Mouse (Mus musculus): Measurements from ENCODE around the gene Clip2.

Gene Clip2

DNA sequence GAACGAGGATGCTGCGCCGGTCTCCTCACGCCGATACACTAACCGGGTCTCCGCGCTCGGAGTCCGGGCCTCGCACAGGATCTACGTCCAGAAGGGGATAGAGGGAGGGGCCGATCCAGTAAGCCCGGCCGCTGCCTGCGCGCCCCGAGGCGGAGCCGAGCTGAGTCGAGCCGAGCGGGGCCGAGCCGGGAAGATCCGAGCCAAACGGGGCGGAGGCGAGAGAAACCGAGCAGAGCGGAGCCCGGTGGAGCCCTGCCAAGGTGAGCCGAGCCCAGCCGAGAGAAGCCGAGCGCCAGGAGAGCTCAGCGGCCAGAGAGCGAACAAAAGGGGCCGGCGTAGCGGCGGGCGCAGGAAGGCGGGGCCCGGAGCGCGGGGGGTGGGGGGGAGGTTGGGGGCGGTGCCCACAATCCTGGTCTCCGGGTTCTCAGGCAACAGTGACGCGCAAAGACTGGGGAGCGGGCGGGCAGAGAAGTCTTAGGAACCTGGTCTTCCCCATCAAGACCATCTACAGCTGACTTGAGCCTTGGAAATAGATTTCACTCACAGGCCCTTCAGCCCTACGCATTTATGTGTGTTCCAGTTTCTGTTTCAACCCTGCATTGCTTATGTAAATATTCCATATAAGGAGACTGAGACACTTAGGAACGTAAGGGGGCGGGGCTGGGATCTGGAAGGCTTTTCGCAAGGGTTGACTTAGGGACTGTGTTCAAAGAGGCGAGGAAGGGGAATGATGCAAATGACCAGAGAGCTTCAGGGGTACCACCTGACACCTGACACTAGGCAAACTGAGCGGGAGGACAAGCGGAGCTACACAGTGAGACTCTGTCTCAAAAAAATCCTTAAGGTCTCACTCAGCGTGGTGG is at the start of gene Clip2:
Clip2 (minus strand) TSS at position 325 of the 863 bp plus-strand sequence.
- DNase-seq, result peak; percentile 97 to 99

DNA sequence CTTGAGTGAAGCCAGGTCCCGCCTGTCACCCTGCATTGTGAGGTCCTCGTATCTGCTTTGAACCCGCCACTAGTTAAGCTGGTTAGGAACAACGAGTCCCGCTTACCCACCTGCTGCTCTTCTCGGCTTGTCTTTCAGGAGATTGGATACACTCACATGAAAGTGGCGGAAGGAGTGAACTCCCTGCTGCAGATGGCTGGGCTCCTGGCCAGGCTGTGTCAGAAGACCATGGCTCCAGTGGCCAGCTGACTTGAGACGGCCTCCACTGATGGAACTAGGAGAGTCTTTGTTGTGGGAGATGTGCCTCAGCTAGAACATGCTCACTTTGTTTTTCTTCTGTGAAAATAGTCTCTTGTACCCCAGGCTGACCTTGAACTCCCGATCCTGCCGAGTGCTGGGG is 45.5 kb upstream of the Clip2 start:
- DNase-seq, result no peak

DNA sequence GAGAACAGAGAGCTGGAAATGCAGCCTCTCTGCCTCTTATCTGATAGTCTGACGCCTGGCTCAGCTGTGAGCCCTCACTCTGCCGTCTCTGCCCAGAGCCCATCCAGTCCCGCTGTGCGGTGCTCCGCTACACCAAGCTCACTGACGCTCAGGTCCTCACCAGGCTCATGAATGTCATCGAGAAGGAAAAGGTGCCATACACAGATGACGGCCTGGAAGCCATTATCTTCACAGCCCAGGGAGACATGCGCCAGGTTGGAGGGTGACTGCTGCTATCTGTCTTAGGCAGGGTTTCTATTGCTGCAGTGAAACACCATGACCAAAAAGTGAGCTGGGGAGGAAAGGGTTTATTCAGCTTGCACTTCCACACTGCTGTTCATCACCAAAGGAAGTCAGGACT is 40.9 kb upstream of the Clip2 start:
- DNase-seq, result no peak

DNA sequence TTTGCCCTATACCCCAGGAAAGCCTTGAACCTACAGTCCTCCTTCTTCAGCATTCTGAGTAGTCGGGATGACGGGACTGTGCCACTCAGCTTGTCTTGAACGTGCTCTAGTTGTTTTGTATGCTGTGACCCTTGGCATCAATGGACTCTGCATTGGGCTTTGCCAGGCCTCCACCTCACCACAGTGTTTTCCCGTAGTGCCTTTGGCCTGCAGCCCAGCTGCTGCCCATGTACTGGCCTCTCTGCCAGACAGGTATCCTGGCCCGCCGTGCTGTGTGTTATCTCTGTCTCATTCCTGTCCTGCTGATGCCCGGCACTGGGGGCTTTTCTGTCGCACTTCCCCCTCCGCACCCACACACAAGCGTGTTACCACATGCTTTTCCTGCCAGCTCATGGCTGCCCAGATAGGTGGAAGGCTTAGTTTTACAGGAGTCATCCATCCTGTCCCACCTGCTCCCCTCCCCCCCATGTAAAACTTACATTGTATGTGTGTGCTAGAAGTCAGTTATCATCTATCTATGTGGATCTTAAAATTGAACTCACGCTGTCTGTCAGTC is 39.9 kb upstream of the Clip2 start:
- peak; percentile 31 to 39 for DNase-seq

DNA sequence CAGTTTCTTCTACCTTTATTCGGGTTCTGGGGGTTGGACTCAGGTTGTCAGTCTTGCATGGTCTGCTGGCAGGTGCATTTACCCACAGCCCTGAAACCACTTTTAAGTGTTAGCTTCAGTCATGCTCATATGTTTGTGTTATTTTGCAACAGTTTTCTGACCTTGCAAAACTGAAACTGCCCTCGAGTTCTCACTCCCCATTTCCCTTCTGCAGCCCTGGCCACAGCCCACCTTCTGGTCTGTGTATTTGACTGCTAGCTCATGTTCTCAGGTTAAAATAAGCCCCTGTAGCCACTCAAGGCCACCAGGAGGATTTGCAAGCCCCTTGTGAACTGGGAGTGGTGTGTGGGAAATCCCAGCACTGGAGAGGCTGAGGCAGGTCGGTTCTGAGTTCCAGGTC is 37.7 kb upstream of the Clip2 start:
- no peak for DNase-seq

DNA sequence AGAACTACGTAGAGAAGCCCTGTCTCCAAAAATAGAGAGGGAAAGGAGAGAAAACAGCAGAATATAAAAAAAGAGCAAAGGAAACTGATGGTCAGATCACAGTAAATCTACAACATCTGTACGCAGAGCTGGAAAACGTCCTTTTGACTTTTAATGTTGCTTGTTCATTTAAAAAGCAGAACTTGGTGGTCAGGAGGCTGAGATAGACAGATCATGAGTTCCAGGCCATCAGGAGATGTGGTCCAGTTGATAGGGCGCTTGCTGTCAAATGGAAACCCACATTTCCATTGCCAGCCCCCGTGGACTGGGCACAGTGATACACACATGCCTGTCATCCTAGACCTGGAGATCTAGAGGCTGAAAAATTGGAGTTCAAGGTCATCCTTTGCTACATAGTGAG is 32.6 kb upstream of the Clip2 start:
- DNase-seq, result no peak

DNA sequence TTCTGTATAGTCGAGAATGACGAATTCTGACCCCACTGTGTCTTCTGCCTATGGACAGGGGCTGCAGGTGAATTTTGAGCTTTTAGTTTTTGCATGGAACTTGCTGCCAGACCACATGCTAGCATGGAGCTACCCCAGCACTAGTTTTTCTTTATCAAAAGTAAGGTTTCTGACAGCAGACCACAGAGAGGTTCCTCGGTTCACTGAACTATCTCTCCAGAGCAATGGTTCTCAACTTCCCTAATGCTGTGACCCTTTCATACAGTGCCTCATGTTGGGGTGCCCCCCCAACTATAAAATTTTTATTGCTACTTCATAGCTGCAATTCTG is 31.6 kb upstream of the Clip2 start:
- DNase-seq, result no peak

DNA sequence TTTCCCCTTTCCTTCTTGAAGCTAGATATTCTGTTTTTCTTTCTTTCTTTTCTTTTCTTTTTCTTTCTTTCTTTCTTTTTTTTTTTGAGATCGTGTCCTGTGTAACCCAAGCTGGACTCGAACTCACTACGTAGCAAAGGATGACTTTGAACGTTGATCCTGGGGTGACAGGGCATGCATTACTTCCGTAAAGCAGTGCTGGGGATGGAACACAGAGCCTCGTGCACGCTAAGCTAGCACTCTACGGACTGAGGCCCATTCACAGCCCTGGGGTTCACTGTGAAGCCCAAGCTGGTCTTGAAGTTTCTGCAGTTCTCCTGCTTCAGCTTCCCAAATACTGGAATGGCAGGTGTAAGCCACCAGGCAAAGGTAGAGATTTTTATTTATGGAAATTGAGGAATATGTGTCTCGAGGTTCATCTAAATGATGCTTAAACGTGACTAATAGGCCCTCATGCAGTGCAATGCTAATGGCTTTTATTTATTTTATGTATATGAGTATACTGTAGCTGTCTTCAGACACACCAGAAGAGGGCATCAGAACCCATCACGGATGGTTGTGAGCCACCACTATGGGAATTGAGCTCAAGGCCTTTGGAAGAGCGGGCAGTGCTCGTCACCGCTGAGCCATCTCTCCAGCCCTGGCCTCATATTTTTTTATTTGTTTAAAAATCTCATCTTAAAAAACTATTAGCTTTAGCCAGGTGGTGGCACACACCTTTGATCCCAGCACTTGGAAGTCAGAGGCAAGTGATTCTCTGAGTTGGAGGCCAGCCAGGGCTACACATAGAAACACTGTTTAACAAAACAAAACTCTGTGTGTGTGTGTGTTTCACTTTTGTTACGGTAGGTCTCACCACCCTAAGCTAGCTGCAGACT is 31.0 kb upstream of the Clip2 start:
- DNase-seq, result peak in 1 of 2 experiments; percentile 32

DNA sequence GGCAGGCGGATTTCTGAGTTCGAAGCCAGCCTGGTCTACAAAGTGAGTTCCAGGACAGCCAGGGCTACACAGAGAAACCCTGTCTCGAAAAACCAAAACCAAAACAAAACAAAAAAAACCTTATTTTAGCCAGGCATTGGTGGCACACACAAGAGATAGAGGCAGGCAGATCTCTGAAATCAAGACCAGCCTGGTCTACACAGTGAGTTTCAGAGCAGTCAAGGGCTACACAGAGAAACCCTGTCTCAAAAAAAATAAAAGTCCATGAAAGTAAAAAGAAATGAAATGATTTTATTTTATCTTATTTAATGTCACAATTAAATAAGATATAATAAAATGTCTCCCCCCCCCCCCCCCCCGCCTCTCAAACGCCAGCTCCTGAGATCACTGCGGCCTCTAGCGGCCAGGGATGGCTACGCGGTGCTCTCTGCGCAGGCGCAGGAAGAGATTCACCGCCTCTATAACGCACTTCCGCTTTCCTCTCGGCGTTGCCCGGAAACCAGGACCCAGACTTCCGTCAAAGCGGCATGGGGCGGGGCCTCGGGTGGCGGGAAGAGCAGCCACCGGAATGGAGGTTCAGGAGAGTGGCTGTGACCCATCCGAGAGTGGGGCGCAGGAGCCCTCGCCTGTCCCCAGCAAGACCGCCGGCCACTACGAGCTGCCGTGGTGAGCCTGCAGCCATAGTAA is 30.1 kb upstream of the Clip2 start:
- DNase-seq, result peak; percentile 95 to 98

DNA sequence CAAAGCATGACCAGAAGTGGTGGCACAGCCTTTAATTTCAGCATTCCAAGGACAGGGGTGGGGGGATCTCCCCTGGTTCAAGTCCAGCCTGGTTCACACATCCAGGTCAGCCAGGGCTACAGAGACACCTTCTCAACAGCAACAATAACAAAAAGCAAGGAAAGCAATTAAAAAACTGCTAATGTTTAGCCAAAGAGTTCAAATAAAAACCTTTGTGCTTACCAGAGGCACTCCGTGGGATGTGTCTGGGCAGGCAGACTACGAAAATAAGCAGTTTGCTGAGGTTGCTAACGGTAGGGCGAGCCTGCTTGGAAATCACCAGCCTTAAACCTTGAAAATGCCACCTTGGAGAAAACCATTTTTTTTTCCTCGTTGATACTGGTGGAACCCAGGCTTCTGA is 28.9 kb upstream of the Clip2 start, which contains the start of gene Rfc2:
Rfc2 (plus strand) TSS at position 221 of the 400 bp plus-strand sequence.
- DNase-seq, result peak; percentile 61 to 69

DNA sequence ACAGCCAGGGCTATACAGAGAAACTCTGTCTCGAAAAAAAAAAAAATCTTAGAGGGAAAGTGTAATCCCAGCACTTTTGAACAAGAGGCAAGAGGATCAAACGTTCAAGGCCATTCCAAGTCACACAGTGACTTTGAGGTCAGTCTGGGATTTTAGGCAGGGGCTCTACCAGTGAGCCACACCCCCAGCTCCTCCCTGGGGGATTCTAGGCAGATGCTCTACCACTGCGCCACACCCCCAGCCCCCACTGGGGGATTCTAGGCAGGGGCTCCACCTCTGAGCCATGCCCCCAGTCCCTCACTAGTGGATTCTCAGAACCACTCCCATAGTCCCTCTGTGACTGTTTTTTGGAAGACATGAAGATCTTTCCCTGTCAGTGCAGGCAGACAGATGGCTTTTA is 26.9 kb upstream of the Clip2 start:
- no peak for DNase-seq

DNA sequence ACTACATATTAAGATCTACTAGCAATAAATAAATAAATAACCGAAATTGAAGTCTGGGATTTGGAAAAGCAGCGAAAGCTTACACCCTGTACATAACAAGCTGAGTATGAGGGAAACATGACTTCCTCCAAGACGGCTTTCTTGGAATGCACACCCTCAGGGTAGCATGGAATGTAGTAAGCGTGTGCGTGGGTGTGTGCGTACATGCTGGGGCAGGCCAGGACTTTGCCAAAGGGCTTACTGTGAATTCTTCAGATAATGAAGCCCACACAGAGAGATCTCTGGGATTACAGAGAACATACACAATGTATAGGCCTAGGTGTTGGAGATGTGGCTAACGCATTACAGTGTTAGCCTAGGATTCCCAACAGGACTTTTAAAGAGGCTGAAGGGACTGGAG is 25.3 kb upstream of the Clip2 start:
- no peak for DNase-seq

DNA sequence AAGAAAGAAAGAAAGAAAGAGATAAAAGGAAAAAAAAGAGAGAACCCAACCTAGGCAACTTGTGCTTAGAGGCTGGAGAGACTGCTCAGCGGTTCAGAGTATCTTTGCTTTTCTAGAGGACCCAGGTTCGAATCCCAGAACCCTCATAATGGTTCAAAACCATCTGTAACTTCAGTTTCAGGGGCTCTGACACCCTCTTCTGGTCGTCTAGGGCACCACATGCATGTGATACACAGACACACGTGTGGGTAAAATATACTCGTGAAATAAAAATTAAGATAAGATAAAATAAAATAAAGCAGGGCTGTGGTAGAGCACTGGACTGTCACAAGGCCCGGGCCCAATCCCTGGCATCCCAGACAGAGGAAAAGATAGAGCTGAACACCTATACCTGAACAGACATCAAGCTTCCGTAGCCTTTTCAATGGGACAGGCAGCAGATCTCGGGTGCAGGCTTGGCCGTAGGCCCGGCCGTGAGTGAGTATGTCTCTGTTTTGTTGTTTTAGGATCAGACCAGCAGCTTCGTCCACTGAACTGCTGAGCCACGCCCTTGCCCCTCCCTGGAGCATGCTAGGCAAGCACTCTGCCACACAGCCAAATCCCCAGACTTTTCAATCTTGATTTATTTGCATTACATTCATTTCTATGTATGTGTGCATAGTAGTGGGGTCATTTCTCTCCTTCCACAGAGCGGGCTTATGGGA is 24.4 kb upstream of the Clip2 start:
- no peak for DNase-seq

DNA sequence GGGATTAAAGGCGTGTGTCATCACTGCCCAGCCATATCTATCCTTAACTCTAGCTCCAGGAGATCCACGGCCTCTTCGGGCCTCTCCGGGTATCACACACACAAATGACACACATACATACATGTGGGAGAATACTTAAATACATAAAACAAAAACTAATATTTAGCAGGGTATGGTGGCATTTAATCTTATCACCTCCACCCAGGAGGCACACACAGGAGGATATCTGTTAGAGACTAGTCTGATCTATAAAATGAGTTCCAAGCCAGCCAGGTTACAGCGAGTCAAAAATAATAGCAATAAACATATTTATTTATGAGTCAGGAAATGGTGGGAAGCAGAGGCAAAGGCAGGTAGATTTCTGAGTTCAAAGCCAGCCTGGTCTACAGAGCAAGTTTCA is 23.6 kb upstream of the Clip2 start:
- no peak for DNase-seq

DNA sequence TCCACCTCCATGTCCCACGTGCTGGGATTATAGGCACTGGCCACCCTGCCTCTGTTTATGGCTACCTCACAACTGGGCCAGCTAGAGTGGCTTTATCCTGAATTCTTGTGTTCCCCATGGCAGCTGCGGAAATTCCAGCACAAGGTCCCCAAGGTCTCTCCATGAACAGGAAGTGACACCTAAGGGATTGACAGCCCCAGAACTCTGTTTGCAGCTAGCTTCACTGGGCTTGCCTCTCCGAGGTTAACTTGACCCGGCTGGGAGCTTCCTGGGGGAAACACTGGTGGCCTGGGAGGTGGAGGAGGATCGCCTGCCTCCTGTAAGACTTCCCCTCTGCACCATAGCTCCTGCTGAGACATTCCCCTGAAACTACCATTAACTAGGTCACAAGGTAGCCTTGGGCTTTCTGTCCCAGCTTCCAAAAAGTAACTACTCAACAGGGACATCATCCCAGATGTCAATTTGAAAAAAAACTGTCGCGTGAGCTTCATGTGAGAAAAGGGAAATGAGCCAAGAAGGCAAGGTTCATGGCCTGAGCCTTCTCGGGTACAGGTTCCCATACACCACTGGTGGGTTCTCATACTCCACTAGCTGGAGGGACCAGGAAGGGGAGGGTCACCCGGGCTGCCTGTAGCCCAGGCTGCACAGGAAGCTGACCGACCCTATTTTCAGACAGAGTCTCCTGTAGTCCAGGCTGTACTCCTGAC is 20.4 kb upstream of the Clip2 start:
- peak in 1 of 2 experiments; percentile 63 for DNase-seq

DNA sequence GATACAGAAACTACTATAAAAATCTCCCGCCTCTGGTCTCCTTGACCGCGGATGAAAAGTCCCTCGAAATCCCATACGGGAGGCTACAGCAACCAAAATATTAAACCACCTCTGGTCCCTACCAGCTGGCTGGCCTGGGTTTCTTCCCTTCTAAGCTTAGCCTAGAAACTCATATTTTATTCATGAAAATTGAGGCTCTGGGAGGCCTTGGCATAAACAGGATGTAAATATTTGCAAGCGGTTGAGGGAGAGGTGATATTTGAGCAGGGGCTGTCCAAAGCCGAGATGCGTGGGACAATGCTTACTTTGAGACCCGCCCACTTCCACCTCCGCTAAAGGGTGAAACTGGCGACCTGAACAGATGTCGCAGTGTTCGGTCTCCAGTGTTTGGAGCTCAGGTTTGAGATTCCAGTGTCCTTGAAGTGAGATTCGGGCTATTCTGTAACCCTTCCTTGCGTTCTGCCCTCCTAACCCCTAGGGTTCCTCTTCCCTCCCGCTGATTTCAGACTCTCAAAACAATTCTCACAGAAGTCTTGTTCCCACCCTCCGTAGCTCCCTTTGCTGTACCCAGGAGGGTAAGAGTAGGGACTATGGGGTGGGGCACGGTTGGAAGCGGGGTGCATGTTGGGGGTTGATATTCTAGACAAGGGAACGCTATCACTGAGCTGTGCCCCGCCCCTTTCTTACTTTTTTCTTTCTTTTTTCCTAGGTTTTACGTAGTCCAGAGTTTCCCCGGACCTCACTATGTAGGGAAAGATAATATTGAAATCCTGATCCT is 19.7 kb upstream of the Clip2 start:
- DNase-seq, result peak; percentile 70 to 86

DNA sequence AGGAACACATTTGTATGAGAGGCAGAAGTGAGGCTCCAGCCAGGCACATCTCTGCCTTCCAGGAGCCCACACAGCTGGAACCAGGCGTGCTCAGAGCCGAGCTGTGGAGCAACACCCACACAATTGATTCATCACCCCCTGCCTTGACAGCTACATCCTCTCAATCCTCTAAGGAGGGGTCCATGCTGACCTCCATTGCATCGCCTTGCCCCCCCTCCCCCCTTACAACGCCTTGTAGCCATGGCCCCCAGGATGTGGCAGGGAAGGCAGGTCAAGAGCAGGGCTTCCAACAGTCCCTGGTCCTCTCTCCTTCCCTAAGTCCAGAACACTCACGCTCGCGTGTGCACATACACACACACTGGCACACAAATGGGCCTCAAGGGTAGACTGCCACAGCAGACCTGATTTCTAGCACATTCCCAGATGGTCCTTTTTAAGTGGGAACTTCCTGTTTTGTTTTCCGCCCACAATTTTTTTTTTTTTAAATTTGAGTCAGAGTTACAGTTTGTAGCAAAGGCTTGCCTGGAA is 16.8 kb upstream of the Clip2 start:
- DNase-seq, result no peak

DNA sequence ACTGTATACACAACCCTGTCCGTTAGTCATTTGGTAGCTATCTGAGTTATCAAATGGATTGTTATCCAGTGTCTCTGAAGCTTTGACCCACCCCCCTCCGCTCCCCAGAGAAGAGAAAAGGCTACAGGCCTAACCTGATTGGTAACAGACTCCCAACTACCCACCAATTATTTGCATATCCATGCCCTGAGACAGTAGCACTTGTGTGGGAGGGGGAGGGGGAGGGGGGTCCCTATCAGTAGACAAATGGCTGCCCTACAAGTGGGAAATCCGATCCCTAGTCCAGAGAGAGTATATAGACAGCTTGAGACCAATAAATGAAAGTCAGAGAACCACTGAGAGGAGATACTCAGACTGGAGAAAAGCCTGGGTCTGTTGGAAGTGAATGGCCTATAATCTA is 15.8 kb upstream of the Clip2 start:
- DNase-seq, result no peak

DNA sequence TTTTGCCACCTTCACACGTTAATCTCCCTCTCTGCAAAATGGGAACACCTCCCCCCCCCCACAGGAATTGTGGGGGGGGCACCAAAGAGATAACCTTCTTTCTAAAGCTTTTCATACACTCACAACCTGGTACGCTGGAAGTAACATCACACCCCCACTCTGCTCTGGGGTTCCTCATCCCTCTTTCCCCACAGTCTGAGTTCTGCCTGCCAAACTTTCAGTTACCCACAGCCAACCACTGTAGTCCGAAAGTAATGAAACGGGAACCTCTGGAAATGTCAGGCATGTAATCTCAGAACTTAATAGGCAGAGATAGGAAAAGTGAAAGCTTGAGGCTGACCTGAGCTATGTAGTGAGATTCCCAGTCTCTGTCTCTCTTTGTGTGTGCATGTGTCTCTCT is 15.2 kb upstream of the Clip2 start:
- DNase-seq, result no peak

DNA sequence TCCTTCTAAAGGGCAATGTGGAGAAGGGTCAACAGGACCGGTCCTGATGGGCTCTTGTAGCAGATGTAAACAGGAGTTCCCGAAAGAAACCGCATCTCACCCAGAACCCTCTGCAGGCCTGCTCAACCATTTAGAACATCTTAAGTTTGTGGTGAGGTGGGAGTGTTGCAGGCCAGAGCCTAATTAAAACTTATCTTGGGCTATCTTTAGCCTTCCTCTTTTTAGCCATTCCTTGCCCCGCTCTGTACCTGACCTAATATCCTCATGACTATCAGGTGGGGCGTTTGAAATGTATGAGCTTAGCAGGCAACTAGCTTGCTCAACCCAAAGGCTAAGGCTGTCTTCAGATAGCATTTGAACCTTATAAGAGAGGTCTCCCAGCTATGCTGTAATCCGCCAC is 13.5 kb upstream of the Clip2 start:
- DNase-seq, result no peak

DNA sequence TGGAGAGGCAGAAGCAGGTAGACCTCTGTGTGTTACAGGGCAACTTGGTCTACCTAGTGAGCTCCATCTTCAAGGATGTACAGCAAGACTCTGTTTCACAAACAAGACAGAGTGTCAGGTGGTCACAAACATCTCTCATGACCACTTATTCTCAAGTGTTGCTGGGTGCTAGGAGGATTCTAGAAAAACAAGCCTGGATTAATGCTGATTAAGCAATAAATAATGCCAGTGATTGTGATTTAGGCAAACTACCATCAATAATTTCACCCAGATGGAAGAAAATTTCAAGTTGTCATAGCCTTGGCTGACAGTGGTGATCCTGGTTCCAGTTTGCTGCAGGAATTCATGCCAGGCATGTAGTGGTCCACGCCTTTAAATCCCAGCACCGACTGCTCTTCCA is 12.0 kb upstream of the Clip2 start:
- no peak for DNase-seq
